Mouse (Mus musculus) c-Kit-positive CD71-positive TER-119-negative erythroid progenitor cells, embryonic 14.5 days (primary cell): ENCODE results near the gene Arhgap23.

Experiments
- DNase-seq: peaks from one replicate; pipeline ENCODE4 v3.0.0-alpha.2; 2013; ENCODE audit warnings: low read depth

The Arhgap23 gene

DNA sequence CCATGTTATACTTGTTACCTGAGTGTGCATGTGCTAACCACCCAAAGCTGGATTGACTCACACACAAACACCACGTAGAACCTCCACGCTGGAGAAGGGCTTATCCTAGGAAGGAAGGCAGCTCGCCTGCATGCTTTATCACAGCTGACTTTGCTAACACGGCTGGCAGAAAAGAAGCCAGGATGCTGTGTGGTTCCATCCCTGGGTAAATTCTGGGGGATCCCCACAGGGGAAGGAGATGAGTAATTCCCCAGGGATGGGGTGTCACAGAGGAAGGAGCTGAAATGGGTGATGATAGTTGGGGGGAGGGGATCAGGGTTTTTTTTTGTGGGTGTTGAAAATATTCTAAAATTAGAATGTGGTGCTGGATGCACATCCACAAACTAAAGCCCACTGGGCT lies 90.5 kb downstream of the Arhgap23 start:
- no peak for DNase-seq

DNA sequence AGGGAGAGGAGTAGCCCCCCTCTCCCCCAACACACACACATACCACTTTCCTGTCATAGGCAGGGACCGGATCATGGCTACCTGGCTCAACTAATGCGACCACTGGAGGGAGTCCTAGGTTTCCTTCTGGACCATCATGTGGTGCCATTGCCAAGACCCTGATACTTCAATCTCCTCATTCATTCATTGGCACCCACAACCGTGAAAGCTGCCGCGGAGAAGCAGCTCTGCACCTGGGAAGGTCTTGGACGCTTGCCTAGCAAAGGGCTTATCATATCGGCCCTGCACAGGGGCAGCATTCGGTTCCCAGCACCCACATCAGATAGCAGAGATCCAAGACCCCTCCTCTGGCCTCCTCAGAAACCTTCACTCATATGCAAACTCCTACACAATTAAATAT lies 91.0 kb downstream of the Arhgap23 start:
- DNase-seq, result no peak

DNA sequence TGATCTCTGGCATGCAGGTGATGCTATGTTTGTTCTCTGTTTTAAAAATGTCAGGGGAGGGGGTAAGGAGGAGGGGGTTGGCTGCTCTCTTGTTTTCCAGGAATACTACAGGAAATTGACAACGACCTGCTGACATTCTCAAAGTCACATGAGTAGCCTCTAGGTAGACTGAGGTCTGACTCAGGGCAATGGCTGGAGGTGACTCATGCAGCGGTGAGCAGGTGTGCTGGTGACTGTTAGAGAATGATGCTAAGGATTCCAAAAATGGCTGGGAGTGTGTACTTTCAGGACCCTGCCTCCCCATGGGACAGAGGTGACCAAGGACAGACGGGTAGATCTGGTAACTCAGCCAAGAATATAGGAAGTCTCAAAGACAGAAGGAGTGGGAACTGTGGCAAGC lies 92.9 kb downstream of the Arhgap23 start:
- no peak for DNase-seq

DNA sequence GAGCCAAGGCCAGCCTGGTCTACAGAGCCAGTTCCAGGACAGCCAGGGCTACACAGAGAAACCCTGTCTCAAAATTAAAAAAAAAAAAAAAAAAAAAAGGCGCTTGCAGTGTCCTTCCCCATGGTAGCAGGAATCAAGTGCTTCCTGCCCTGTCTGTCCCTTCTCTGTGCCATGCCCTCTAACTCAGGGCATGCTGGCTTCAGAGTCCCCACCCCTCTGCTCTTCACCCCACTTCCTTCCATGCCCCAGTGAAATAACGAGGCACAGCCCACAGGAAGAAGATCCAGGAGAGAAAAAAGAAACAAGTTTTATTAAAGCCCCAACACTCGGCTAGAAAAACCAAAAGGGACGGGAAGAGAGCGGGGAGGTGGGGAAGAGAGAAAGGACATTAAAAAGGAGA lies 93.7 kb downstream of the Arhgap23 start:
- no peak for DNase-seq

DNA sequence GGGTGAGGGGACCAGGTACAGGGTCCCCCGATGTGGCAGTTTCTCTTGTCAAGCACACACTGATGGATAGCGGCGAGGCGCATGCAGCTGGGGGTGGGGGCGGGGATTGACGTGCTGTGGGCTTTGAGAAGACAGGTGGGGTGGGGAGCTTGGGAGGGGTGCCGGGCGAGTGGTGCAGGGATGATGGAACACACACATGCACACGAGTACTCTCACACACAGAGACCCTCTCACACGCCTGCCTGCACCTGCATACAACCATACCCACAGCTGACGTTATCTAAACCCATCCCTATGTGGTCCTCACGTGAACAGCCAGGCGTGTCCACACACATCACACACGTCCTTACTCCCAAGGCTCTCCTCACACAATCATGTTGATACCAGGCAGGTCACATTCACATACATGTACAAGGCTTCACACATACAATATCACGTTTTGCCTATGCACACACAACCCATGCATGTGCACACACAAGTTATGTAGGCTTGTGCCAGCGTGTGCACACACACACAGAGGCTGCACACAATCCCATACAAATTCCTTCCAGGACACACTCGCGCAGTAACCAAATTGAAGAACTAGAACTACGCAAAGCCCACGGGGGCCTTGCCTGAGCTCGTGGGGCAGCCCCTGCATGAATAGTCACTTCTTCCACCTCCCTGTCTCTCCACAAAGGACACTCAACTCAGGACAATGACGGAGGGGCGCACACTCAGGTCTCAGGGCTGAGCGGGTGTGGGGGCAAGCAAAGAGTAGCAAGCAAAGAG lies 94.6 kb downstream of the Arhgap23 start:
- DNase-seq, result no peak

DNA sequence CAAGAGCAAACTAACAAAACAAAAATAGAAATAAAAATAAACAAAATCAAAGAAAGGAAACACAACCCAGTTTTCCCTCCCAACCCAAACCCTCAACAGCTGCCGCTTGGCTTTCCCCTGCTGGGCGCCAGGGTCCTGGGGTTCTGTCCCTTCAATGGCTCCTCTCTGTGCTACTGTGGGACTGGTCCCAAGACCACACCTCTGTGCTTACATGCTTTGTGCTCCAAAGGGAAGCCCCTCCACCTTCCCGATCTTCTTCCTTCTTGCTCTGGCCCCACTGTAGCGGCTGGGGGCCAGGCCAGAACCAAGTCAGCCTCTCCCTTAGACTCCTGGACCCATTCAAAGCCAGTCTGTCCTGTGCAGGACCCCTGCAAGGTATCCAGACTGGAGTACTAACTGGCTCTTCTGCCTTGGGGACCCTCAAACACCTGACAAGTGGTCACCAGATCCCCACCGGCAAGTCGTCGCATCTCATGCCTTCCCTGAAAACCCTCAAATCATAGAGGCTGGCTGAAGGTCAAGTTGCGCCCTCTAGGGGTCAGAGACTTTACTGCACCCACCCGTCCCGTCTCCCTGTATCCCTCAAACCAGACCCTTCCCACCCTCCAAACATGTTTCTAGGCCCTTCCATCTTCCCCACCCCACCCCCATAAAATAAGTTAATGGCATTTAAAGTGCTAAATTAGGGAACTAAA lies 95.8 kb downstream of the Arhgap23 start:
- DNase-seq, result no peak

DNA sequence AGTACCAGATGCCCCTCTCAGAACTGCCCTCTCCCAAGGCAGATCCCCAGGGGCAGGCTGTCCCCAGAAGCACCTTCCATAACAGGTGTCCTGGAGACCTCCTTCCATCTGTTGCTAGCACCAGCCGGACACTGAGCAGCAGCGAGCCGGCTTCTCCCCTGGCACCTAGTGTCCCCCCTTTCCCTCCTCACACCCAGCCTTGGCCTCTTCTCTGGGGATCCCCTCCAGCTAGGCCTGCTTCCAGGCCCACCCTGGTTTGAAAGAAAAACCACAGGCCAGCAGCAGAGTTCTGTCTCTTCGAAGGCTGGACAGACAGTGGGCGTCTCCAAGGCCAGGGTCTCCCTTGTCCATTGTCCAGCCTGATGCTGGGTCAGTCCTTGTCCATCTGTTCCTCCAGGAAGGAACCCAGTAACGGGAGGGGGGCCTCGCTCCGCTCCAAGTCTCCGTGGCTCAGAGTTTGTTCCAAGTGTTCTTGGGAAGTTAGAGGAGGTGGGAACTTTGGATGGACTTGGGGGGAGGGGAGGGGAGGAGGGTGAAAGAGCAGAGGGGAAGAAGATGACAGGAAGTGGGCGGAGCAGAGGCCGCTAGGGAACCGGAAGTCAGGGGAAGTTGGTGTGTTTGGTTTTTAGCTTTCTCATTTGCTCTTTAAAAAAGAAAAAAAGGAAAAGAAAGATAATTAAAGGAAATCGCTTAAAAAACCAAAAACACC lies 96.5 kb downstream of the Arhgap23 start:
- DNase-seq, result no peak

DNA sequence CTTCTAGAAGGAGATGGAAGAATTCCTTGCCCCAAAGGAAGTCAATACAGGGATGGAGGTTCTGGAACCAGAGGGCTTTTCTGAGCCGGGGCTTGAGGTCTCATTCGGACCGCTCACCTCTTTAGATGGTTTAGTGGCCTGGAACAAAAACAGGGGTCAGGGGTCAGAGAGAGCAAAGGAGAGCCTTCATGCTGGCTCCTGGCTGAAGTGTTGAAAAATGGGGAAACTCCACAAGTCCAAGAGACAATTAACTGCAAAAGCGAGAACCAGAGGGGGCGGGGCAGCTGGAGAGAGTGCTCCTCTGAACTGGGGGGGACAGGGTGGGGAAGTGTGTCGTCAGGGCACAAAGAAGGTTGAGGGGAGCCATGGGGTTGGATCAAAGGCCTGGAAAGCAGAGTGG lies 97.2 kb downstream of the Arhgap23 start:
- DNase-seq, result no peak

DNA sequence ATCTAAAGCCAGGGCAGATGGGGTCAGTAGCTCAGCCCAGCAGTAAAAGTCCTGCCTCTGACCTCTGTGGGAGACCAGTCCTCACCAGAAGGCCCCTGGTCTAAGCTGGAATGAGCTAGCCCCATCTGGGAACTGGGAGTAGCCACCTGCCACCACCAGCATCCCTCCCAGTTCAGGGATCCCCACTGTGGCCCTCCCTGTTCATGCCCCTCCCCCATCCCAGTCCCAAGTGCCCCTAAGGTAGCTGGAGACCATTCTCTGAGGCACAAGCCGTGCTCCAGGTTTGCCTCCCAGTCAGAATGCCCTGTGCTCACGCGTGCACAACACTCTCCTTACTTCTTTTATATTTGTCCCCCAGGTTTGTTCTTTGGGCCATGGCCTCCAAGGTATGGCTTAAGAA lies 97.7 kb downstream of the Arhgap23 start:
- DNase-seq, result no peak

DNA sequence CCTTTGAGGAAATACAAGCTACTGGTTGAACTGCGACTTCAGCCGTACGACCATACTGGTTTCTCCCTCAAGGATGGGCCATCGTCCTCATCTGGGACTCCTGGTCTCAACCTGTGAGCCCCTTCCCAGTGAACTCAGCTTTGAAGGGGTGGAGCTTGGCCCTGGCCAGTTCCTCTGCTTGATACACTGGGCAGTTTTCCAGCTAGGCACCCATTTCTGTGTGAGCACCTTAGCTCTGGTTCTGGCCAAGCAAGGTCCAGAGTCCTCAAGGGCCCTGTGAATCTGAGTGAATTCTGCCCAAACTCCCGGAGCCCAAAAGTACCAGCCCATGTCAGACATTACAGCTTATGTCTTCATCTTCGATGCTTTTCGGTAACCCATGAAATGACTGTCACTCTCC lies 105.2 kb downstream of the Arhgap23 start:
- DNase-seq, result no peak

DNA sequence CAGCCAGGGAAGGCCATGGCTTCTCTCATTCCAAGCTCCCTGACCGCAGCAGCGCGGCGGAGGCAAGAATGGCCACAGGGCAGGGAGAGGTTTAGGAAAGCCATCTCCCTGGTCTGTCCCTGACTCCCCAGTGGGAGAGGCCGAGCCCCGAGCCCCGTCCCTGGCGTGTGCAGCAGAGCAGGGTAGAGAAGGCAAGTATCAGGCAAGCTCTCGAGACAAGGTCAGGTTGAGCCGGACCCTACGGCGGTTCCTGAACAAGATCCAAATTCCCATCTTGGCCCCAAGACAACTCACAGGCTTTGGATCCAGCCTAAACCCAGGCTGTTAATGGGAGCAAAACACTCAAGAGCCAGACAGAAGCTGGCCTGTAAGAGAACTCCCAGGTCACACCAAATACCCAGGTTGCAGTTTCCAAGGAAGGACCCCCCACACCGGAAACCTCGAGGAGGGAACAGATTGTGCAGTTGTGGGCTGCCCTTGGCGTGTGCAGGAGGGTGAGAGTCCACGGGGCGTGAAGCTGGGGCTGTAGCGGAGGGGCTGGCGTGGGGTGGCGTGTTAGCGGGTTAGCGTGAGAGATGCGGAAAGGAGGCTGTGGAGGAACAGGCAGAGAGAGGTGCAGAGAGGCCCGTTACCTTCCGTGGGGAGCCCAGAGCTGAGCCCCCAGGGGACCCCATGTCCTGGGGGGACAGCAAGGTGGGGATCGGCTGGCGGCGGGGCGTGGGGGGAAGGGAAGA lies 106.6 kb downstream of the Arhgap23 start:
- DNase-seq, result no peak

DNA sequence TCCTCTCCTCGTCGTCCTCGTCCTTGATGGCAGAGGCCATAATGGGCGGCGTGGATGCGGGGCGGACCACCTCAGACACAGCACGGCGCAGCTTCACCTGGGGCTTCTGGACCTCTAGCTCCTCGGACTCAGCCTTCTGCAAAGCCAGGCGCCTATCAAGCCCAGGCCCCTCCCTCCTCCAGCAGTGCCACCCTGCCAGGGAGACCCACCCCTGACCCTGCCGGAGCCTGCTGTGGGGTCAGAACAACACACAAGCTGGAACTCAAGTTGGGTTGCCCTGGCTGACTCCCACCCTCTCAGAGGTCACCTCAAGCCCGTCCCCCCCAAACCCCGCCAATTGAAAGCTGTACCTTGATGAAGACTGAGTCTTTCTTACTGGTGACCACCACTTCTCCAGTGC lies 107.8 kb downstream of the Arhgap23 start:
- no peak for DNase-seq

DNA sequence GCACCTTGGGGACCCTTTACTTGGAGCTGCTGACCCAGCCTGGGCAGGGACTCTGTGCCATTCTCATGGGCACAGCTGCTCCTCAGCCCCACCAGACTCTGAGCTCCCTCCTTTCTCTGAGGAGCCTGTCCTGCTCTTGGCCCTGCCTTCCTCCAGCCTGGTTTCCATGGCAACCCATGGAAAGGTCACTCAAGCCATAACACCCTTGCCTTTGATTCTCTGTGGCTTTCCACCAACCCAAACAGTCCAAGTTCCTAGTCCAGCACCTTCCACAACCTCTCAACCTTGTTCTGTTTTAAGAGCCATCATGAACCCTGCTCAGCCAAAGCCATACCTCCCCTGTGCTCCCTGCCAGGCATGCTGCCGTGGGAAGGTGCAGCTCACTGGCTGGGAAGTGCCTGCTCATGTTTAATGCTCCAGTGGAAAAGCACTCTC lies 108.5 kb downstream of the Arhgap23 start:
- no peak for DNase-seq

DNA sequence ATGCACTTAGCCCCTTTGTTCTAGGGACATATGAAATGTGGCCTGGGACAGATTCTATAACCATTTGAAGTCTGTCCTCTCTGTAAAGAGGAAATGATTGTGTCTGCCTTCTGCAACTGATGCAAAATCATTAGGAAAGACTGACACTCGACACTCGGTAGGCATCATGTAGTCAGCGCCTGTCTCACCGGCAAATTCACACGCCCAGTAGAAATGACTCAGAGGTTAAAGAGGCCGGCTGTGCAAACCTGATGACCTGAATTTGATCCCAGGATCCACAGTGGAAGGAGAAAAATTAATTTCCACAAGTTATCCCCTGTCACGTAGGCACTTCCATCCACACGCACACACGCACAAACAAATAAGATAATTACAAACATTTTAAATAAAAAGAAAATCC lies 109.0 kb downstream of the Arhgap23 start:
- DNase-seq, result no peak

DNA sequence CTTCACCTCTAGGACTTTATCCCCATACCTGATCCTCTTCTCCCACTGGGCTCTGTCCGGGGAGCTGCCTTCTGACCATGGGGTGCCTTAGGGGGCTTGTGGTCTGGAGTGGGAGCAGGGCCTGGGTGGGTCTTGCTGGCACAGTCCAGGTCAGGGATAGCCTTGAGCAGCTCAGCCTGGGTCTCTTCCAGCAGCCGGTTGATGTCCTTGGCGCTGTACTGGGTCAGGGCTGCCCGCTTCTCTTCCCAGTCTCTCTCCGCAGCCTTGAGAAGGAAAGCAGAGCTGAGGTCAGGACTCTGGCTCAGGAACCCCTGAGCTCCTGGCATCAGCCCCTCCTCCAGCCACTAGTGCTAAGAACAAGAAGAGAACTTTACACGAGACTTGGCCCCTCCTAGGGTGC lies 110.0 kb downstream of the Arhgap23 start:
- DNase-seq, result no peak

DNA sequence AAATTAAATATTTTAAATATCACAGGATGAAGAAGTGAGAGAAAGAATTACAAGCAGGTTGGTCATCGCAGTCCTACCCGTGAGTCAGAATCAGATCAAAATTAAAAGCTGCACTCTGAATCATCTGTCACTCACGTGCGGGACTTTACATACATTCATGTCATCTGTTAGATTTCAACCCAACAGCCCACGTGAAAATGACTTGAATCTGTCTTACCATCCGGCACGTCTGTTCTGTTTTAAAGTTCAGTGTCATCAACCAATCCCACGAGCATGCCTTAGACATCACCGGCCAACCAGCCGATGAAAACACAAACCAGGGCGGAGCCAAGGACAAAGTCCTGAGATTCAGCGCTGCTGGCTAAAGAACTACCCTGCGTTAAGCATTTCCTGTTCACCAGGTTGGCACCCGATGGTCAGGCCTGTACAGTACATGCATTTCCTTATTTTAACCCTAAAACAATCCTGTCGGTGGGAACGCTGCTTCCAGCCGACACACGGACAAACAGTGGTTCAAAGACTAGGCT lies 113.0 kb downstream of the Arhgap23 start:
- DNase-seq, result no peak

DNA sequence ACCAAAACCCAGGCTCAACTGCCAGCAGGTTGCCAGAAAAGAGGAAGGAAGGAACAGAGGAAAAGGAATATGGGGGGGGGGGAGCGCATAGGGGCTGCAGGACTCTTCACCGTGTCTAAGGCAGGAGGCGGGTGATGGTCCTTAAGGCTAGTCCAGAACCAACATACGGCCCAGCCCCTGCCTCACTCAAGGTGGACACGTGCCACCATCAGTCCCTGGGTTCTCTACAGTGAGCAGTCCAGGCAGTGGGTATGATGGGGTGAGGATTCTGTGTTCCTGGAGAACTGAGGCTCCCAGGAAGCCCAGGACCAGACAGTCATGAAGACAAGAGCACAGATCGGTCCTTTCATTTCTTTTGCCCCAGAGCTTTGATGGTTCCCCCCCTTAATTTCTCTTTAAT lies 114.7 kb downstream of the Arhgap23 start:
- DNase-seq, result no peak

DNA sequence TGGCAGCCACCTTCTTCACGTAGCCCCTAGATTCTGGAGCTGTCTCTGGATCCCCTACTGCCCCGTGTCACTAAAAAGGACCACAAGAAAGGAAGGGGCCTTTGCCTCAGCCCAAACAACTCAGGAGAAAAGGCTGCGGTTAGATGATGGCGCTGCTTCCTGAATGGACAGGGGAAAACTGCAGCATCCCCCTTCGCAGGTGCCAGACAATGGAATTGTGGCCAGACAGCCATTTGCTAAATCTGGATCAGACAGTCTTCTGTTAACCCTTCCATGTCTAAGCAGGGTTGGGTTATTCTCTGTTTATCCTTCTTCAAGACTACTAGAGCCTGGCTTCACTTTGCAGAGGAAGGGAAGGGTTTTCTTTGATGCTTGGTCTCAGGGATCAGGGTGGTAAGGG lies 115.6 kb downstream of the Arhgap23 start:
- DNase-seq, result no peak

DNA sequence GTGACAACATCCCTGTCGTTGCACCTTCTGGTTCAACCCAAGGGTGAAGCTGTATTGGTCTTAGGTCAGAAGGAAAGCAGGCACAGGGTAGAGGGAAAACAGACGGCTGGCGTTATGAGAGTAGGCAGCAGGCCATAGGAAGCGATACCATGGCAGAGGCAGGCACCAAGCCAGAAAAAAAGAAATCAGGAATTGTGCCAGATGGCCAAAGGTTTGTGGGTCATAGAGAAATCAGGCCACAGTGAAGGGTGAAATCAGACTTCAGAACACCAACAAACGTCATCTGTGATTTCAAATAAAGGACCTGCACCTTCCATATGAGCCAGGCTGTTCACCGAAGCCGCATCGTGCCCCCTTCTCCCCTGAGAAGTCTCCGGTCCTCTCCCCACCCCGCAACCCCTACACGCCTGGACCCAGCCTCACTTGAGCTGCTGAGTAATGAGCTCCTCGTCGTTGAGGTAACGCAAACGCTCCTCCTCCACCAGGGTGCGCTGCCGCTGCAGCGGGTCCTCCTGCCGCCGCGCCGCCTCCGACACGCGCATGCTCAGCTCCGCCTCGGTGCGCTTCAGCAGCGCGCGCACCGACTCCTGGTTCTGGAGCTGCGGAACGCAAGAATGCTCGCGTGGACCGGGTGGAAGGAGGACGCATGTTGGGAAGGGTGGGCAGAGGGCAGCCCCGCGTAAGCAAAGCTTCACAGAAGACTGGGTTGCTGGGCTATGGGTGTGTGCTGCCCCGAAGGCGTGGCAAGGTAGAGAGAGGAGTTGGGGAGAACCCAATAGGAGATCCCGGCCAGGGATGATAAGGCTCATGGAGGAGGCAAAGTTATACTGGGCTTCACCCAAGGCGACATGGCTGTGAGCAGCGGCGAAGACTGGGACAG lies 116.3 kb downstream of the Arhgap23 start:
- DNase-seq, result peak; percentile 82

DNA sequence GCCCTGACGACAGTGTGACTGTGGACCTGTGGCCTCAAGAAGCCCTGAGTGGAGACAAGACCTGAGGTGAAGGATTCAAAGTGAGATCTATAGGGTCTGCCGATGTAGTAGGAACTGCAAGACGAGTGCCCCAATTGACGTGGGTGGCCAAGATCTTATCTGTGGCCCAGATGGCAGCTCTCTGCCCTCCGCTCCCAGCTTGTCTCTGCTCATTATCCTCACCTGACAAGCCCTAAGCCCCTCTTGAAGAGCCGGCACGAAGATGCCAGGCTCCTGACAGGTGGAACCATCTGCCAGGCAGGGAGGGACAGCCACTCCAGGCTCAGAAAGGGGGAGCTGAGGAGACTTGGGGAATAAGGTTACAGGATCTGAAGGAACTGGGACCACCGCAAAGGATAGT lies 117.0 kb downstream of the Arhgap23 start:
- DNase-seq, result no peak

DNA sequence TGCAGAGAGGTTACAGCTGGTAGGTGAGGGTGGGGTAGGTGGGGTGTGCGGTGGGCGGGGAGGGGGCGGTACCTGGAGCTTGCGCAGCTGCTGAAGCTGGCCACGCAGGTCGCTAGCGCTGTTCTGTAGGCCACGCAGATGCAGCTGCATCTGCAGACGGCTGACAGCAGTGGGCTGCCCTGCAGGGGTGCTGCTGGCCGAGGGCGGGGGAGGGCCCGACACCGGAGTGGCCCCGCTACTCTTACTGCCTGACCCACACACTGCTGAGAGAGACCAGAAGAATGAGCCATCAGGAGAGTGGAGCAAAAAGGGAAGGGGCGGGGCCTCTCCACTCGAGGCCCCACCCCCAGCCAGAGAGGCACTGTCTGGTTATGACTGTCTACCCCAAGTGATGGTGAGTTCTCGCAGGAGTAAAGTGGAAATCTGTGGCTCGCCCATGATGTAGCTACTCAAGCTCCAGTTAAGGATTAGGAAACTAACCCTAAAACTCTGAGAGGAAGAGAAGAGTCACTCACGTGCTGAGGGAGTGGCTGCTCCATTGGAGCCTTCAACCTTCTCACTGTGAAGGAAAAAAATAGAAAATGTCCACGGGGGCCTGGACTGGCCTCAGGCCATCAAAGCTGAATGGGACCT lies 117.7 kb downstream of the Arhgap23 start:
- no peak for DNase-seq
